Mouse (Mus musculus) induced T-regulatory cell, adult 2 months (primary cell): ENCODE measurements around the gene Tmprss9.
A peak's percentile ranks its signal among the peaks of the same experiment; 100 is the strongest.

ENCODE experiments used
- DNase-seq: peaks from one replicate; pipeline ENCODE4 v3.0.0-alpha.2; 2012; ENCODE audit warnings: low read depth

Gene Tmprss9

GRCm38 (mm10) chr10:80887181-80887580 is 15.5 kb downstream of the Tmprss9 start:
- no peak for DNase-seq

GRCm38 (mm10) chr10:80895100-80895499 is 23.5 kb downstream of the Tmprss9 start:
- DNase-seq, result no peak

- DNase-seq, result no peak
These were observed 24.0 kb downstream of the Tmprss9 start for GRCm38 (mm10) chr10:80895697-80896096.

- DNase-seq, result no peak
These were observed 25.2 kb downstream of the Tmprss9 start for GRCm38 (mm10) chr10:80896581-80897485.

GRCm38 (mm10) chr10:80897861-80898510 is 26.3 kb downstream of the Tmprss9 start:
- DNase-seq, result no peak

GRCm38 (mm10) chr10:80899074-80899473 is 27.4 kb downstream of the Tmprss9 start:
- no peak for DNase-seq

GRCm38 (mm10) chr10:80899591-80900317 is 28.1 kb downstream of the Tmprss9 start:
- DNase-seq, result no peak

GRCm38 (mm10) chr10:80900318-80901247 is 28.9 kb downstream of the Tmprss9 start, which contains the start of gene Timm13:
Timm13 (minus strand) TSS chr10:80900969.
- peak; percentile 99 for DNase-seq

- DNase-seq, result no peak
These were observed 30.0 kb downstream of the Tmprss9 start for GRCm38 (mm10) chr10:80901409-80902272.

- DNase-seq, result no peak
These were observed 30.8 kb downstream of the Tmprss9 start for GRCm38 (mm10) chr10:80902273-80902940.

GRCm38 (mm10) chr10:80903282-80903681 is 31.6 kb downstream of the Tmprss9 start:
- DNase-seq, result no peak

GRCm38 (mm10) chr10:80904004-80904693 is 32.5 kb downstream of the Tmprss9 start:
- DNase-seq, result no peak

GRCm38 (mm10) chr10:80904709-80905108 is 33.1 kb downstream of the Tmprss9 start:
- no peak for DNase-seq

GRCm38 (mm10) chr10:80909375-80910162 is 37.9 kb downstream of the Tmprss9 start:
- no peak for DNase-seq

- no peak for DNase-seq
These were observed 39.7 kb downstream of the Tmprss9 start for GRCm38 (mm10) chr10:80911354-80911753.

- no peak for DNase-seq
These were observed 40.2 kb downstream of the Tmprss9 start for GRCm38 (mm10) chr10:80911891-80912290.

- DNase-seq, result no peak
These were observed 41.8 kb downstream of the Tmprss9 start for GRCm38 (mm10) chr10:80913364-80914011.

- no peak for DNase-seq
These were observed 42.6 kb downstream of the Tmprss9 start for GRCm38 (mm10) chr10:80914253-80914656.
